Comparison of ENCODE assay signal across 21 mouse cellular contexts in the genomic region with DNA sequence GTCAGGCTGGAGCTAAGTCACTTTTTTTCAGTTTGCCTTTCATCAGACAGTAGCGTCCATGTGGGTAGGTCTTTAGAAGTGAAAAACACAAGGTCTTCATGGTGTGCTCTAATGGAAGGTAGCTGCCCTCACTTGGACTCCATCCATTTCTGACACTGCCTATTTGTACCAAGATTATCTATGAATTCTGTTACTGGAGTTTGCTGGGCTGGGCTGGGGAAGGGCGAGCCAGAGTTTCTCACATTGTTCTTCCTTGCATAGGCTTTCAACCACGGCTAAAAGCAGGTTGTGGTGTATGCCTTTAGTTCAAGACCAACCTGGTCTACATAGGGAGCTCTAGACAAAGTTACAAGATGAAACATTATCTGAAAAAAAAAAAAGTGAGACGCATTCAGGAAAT.
DNase-seq lines count a peak whose midpoint lies in the region; ATAC-seq and TF ChIP-seq lines count a peak whose summit lies in the region.
"Had no signal": no experiment of that assay in that cellular context is flagged by ENCODE, and none has a peak within 500 bp of the region (broad histone marks: within the 10 kb centered on the region; RNA-seq: fewer than 3 reads in every experiment).

No protein-coding gene starts in this region.

- H3K9me3 ChIP-seq in heart, embryonic 10.5 days = no peaks in the 10 kb centered on the region
- H3K9me3 ChIP-seq in midbrain, embryonic 11.5 days (ENCODE audit: control insufficient read depth, low read length) = no peaks in the 10 kb centered on the region
- no peaks in the 10 kb centered on the region for H3K9me3 ChIP-seq in midbrain, embryonic 15.5 days
- H3K9me3 ChIP-seq: forebrain, embryonic 10.5 days; forebrain, embryonic 13.5 days had no signal

- intact Hi-C loops in left cerebral cortex, adult 2 months (cut with DNase I) = no loop called here
- intact Hi-C loops in left cerebral cortex, postnatal 10 days (cut with DNase I) = no loop called here

- no peaks in the 10 kb centered on the region for H3K36me3 ChIP-seq in heart, embryonic 10.5 days
- no peaks in the 10 kb centered on the region for H3K36me3 ChIP-seq in midbrain, embryonic 11.5 days (ENCODE audit: control insufficient read depth, insufficient read depth, low read length)
- no peaks in the 10 kb centered on the region for H3K36me3 ChIP-seq in midbrain, embryonic 15.5 days (replicated peaks)
- H3K36me3 ChIP-seq: forebrain, embryonic 10.5 days had no signal

- 0 out of 2 replicates have a peak, but pooled peaks cover 4% of the 10 kb centered on the region for H3K4me1 ChIP-seq in heart, embryonic 10.5 days
- no peaks in the 10 kb centered on the region for H3K4me1 ChIP-seq in midbrain, embryonic 11.5 days (ENCODE audit: control insufficient read depth, insufficient read depth, low read length)
- no peaks in the 10 kb centered on the region for H3K4me1 ChIP-seq in midbrain, embryonic 15.5 days
- H3K4me1 ChIP-seq: forebrain, embryonic 13.5 days had no signal

- H3K27ac ChIP-seq in heart, embryonic 10.5 days = no peak overlapping the region
- H3K27ac ChIP-seq in left cerebral cortex, adult 2 months = peak overlapping the region; percentile 68; the same call in 1 of the 2 replicates
- H3K27ac ChIP-seq in midbrain, embryonic 11.5 days (ENCODE audit: low read depth, low read length) = no peak overlapping the region
- H3K27ac ChIP-seq in midbrain, embryonic 15.5 days = no peak overlapping the region
- H3K27ac ChIP-seq: forebrain, embryonic 10.5 days; forebrain, embryonic 13.5 days; hindbrain, embryonic 14.5 days; hindbrain, postnatal 0 days had no signal

- no peaks in the 10 kb centered on the region for H3K27me3 ChIP-seq in heart, embryonic 10.5 days (ENCODE audit: insufficient read depth, poor library complexity, severe bottlenecking)
- H3K27me3 ChIP-seq in midbrain, embryonic 11.5 days (ENCODE audit: control insufficient read depth, insufficient read depth, low read length) = no peaks in the 10 kb centered on the region
- H3K27me3 ChIP-seq in midbrain, embryonic 15.5 days (replicated peaks) = no peaks in the 10 kb centered on the region
- H3K27me3 ChIP-seq: CH12.LX; forebrain, embryonic 13.5 days; Patski had no signal

- no peak overlapping the region for H3K9ac ChIP-seq in midbrain, embryonic 11.5 days (ENCODE audit: low read length)
- H3K9ac ChIP-seq in midbrain, embryonic 15.5 days = no peak overlapping the region
- H3K9ac ChIP-seq: forebrain, embryonic 13.5 days; hindbrain, embryonic 14.5 days had no signal

- no peak for ATAC-seq in midbrain, embryonic 11.5 days (ENCODE audit: low FRiP score)
- ATAC-seq in midbrain, embryonic 15.5 days (replicated peaks) = no peak
- ATAC-seq: forebrain, embryonic 13.5 days; forebrain, embryonic 16.5 days; hindbrain, postnatal 0 days; Patski had no signal

- DNase-seq in heart, embryonic 10.5 days (ENCODE audit: low spot score) = peak; percentile 63
- no peak for DNase-seq in heart, adult 18-20 months
- peak in 1 of 2 experiments; percentile 5 for DNase-seq in left cerebral cortex, adult 2 months (ENCODE audit: extremely low spot score in 1 of 2, low spot score in 2 of 2)
- no peak for DNase-seq in left cerebral cortex, postnatal 10 days (ENCODE audit: extremely low spot score in 1 of 2, low spot score in 2 of 2)
- peak; percentile 77 for DNase-seq in midbrain, embryonic 11.5 days (ENCODE audit: low spot score, missing footprints)
- DNase-seq: adrenal gland, postnatal 10 days; adrenal gland, postnatal 36 days; B cell, adult 2 months; cerebellum, adult 18-20 months; cerebellum, adult 9-10 months; cerebellum, postnatal 14 days; gastrocnemius, postnatal 10 days; gastrocnemius, postnatal 36 days had no signal

- no peak overlapping the region for H3K4me2 ChIP-seq in midbrain, embryonic 11.5 days
- H3K4me2 ChIP-seq in midbrain, embryonic 15.5 days = no peak overlapping the region
- H3K4me2 ChIP-seq: forebrain, embryonic 13.5 days; hindbrain, embryonic 14.5 days had no signal

- no peak overlapping the region for H3K4me3 ChIP-seq in heart, embryonic 10.5 days
- H3K4me3 ChIP-seq in left cerebral cortex, adult 2 months = no peak overlapping the region
- no peak overlapping the region for H3K4me3 ChIP-seq in midbrain, embryonic 11.5 days (ENCODE audit: low read depth, low read length)
- H3K4me3 ChIP-seq in midbrain, embryonic 15.5 days = no peak overlapping the region
- H3K4me3 ChIP-seq: forebrain, embryonic 10.5 days; forebrain, embryonic 13.5 days had no signal

- WGBS in heart, embryonic 10.5 days = 80% methylated on average over 4 of the region's 4 CpGs
- 91% methylated on average over 4 of the region's 4 CpGs for WGBS in midbrain, embryonic 11.5 days
- WGBS in midbrain, embryonic 15.5 days = 89% methylated on average over 4 of the region's 4 CpGs

- TF ChIP-seq CTCF in left cerebral cortex, adult 2 months (IDR thresholded peaks at IDR 0.05) = no peak

Comparison
In these comparisons a context has a peak if more than half of its experiments do, and no peak if none do; other contexts are left out.
1. DNase-seq: peak in heart, embryonic 10.5 days (single experiment) and midbrain, embryonic 11.5 days (single experiment); none in heart, adult 18-20 months (0 of 2) and left cerebral cortex, postnatal 10 days (0 of 2).